Mouse (Mus musculus): ENCODE data around the gene Cort.

GRCm38 (mm10) chr4:149099369-149100017, 27.1 kb downstream of the Cort start, which contains the start of gene Pex14:
- TF ChIP-seq POLR2A (IDR thresholded peaks at IDR 0.05; ENCODE audit: low read depth, low read length) (peak; percentile 43; the same call in 1 of the 2 replicates), CTCF (IDR thresholded peaks at IDR 0.05; ENCODE audit: extremely low read depth, insufficient read length, insufficient replicate concordance, low read depth, low read length) (no peak)
